Mouse (Mus musculus): ENCODE measurements around the gene Slco4a1.

The Slco4a1 gene

DNA sequence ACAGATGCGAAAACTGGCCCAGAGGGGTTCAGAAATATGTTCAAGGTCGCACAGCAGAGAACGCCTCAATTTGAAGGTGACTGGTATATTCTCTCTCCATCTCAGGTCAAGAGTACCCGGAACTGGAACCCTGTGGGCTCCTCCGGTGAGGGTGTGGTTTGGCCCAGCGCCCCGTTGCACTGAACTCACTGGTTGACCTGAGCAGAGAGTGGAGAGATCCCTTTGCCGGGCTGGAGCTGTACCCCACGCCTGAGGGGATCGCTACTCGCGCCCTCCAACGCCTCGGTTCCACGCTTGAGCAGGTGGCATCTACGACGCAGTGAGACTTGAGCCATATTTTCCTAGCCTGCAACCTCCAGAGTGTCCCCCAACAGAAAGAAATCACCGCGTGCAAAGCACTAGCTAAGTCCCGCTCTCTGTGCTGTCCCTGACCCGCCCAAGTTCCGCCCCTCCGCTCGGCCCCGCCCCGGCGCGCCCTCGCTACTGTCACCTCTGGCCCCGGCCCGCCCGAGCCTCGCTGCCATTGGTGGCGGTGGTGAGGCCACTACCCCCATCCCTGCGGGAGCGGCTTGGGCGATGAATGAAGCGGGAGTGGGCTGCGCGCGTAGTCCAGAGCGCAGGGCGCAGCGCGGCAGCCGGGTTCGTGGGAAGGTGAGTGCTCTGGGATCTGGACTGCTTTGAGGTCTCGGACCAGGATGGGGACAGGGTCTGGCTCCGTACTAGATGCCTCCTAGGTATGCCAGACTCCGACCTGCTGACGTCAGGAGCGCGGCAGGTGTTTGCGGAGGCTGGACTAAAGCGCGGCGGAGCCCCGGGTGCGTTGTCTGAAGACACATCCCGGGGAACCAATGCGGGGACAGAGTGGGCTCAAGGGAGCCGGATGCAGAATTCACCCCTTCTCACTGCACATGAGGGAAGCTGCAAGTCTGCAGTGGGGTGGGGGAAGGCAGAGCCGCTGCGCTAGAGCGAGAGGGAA is at the start of gene Slco4a1:
TSS of gene Slco4a1 (plus strand) at position 523 of the 976 bp plus-strand sequence.
- peak; percentile 68 to 84 for DNase-seq (ENCODE audit: low spot score in 2 of 2)

DNA sequence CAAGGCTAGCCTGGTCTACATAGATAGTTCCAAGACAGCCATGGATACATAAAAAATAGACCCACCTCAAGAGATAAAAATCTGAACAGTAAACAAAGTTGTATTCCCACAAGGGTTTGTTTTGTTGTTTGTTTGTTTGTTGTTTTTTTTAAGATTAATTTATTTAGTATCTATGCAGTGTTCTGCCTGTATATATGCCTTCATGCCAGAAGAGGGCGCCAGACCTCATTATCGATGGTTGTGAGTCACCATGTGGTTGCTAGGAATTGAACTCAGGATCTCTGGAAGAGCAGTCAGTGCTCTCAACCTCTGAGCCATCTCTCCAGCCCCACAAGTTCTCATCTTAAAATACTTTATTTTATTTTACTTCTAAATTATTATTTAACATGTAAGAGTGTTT is 47.6 kb upstream of the Slco4a1 start:
- no peak for DNase-seq (ENCODE audit: low spot score in 2 of 2)

DNA sequence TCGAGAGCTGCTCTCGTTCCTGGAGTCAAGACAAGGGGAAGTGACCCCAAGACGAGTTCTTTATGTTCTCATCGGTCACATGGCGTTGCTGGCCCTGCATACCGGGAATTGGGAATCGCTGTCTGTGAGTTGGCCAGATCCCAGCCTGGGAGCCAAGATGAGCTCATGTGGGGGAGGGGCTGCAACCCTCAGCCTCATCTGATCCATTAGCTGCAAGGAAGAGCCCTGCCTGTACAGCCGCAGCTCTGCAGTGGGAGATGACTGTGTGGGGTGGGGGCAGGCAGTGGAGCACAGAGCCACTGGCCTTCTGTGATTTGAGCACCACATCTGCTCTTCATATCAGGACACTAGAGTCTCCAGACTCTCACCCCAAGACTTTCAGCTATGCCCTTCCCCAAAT is 45.6 kb upstream of the Slco4a1 start:
- no peak for DNase-seq (ENCODE audit: low spot score in 2 of 2)

DNA sequence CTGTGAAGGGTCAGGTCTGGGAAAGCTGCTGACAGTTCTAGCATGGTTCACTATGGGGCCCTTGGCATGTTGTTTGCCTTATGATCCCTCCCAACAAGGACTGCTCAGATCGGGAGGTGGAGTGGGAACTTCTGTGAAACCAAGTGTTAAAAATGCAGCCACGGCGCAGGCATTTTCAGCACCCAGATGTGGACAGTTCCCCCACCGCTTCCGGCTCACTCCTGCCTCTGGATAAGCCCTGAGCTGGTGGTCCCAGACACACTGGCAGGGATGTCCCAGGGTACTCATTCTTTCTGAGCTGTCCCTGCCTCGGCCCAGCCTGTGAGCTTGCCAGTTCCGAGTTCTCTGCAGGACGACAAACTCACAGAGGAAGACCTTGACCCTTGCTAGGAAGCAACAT is 45.0 kb upstream of the Slco4a1 start:
- DNase-seq (ENCODE audit: low spot score in 2 of 2): no peak

DNA sequence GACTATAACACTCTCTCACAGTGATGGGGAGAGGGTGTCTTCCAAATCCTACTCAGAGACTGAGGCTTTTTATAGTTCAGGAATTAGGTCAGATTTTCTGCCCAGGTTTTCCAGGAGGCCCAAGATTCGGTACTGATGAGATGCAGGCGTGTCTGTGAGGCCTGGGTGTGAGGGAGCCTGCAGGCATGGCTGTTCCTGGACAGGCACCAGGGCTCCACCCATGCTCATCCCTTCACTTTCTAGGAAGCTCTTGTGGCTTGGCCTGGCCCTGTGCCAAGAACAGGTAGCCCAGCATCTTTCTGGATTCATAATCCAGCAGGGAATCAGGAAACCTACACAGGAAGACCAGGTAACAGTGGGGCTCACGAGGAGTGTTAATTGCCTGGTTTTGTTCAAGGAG is 40.4 kb upstream of the Slco4a1 start:
- DNase-seq (ENCODE audit: low spot score in 2 of 2): no peak

DNA sequence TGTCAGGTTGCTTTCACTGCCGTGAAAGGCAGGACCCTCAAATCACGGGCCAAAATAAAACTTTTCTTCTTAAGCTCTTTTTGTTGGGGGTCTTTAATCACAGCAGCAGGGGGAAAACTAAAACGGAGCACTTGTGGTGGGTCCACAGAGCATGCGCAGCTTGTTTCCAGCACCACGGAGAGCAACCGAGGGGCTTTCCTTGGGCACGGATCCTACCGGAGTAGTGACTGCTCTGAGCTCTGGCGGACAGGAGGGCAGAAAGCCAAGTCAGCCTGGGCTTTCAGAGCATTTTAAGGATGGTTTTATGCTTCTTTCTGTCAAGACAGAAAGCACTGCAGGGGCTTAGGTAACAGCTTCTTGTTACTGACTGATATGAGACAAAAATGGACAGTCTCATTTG is 38.3 kb upstream of the Slco4a1 start:
- DNase-seq (ENCODE audit: low spot score in 2 of 2): no peak

DNA sequence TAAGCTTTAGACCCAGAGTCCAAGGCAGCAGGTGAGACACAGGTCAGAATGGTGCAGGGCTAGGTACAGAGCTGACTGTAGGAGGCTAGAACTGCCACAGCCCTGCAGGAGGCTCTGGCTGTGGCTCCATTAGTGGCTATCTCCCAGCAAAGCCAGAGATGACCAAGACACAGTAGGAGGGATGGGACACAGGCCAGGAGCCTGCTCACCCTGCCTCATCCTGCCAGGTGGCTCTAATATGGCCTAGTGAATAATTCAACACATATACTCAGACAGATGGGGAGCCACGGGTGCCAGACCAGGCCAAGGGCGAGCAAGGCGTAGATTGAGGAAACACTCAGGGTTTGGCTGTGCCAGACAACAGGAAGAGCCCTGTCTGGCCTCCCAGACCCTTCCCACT is 35.4 kb upstream of the Slco4a1 start:
- no peak for DNase-seq (ENCODE audit: low spot score in 2 of 2)

DNA sequence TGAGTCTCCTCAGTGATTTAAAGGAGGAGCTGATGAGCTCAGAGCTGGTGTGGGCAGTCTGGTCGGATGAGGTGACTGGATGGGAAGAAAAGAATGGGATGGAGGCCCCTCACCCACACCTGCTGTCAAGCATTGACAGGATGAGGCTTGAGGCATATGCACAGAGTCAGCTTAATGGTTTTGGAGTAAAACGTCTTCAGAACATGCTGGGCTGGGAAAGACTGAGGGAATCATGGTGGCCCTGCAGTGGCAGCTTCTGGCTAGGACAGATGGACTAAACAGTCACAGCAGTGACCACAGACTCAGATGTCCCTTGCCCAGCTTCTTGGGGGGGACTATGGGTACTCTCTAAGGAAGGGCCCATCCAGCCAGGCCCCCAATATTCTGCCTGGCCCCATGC is 30.9 kb upstream of the Slco4a1 start:
- no peak for DNase-seq (ENCODE audit: low spot score in 2 of 2)

DNA sequence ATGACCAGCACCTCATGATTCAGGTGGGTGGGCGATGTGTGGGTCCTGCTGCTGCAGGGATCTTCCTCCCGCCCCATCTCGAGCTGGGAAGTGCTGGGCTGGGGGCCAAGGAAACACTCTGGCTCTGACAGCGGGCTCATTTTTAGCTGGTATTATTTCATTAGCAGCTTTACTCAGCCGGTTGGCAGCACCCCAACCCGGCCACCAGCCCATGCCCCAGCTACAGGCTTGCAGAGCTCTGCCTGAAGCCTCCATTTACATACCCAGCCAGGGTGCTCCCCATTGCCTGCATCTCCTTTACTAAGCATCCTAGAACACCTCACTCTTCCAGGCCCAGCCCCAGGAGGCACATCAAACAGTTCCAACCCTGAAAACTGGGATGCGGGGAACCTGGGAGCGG is 29.0 kb upstream of the Slco4a1 start:
- DNase-seq (ENCODE audit: low spot score in 2 of 2): no peak

DNA sequence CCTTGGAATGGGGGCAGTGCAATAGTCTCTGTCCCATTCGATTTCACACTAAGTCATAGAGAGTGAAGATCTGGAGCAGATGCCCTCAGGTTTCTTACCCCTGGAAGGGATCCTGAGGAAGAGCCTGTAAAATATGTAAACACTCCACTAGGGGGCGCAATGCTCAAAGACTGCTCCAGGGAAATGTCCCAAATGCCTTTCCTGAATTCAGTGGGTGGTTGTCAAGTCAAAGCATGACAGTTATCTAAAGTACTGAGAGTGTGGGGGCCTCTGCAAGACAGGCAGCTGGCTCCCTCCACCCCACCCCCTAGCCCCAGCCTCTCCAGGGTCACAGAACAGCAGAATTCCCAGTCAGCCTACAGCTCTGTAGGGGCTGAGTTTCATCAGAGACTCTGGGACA is 27.7 kb upstream of the Slco4a1 start:
- DNase-seq (ENCODE audit: low spot score in 2 of 2): no peak

DNA sequence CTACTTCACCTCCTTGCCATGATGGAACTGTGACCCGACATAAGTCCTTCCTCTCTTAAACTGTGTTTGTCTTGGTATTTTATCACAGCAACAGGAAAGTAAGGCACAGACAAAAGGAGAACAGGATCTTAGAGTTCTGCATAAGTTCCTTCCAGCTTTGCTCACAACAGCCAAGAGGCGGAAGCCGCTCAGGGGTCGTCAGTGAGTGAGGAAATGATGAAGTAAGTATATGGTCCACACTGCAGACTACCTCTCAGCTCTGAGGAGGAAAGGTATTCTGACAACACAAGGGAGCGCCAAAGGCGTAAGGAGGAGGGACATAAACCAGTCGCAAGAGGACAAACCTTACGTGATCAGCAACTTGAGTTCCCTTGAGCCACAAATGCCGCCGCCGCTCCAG is 25.4 kb upstream of the Slco4a1 start:
- no peak for DNase-seq (ENCODE audit: low spot score in 2 of 2)

DNA sequence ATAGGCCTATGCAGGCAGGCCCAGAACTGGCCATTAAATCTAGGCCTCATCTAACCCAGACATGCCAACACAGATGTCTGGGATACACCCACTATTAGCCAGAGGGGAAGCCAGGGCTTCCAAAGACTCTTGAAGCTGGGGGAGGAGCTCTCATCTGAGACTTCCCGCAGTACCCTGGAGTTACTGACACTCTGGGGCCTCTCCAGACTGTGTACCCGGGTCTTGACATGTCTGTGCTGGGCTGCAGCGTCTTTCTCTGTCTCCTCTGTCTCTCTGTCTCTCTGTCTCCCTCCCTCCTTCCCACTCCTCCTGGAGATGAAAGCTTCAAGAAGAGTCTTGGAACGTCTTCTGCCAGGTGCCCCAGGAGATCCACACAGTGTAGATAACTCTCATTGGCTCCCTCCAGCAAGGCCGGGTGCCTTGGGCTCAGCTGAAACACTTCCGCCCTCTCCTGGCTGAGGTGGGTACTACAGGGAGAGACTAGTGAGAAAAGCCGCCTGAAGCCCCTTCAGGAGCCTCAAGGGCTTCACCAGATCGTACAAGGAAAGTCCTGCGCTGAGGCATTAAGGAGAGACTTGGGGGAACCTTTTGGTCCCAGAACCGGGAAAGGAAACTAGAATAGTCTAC is 23.9 kb upstream of the Slco4a1 start:
- peak; percentile 38 to 63 for DNase-seq (ENCODE audit: low spot score in 2 of 2)

DNA sequence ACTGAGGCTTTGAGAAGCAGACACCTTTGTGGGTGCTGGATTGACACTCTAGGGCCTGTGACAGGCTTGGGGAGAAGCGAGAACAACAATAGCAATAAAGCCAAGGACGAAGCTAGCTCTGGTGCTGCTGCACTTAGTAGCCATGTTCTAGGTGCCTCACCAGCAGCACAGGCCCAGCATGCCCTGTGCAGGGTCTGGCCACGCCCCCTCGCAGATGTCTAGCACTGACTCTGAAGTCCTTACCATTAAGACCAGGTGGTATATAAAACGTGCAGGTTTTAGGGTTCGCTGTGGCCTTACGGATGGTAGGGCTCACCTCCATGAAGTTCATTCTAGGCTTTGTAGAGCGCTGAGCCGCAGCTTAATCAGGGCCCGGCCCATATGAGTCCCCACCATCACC is 23.3 kb upstream of the Slco4a1 start:
- no peak for DNase-seq (ENCODE audit: low spot score in 2 of 2)

DNA sequence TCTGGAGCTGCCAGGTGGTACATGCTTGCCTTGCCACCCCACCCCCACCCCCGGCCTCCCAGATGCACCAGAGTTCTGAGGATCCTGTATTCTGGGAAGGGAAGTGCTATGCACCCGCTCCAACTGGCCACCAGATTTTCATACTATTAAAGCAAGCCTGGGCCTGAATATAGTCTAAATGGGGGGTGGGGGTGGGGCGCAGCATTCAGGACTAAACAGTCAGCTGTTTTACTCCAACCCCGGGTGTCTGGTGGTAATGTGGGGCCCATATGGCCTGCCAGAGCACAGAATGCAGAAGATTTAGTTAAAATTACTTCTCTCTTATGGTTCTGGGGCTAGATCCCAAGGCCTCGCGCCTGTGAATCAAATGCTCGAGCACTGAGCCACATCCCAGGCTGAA is 22.7 kb upstream of the Slco4a1 start:
- DNase-seq (ENCODE audit: low spot score in 2 of 2): no peak

DNA sequence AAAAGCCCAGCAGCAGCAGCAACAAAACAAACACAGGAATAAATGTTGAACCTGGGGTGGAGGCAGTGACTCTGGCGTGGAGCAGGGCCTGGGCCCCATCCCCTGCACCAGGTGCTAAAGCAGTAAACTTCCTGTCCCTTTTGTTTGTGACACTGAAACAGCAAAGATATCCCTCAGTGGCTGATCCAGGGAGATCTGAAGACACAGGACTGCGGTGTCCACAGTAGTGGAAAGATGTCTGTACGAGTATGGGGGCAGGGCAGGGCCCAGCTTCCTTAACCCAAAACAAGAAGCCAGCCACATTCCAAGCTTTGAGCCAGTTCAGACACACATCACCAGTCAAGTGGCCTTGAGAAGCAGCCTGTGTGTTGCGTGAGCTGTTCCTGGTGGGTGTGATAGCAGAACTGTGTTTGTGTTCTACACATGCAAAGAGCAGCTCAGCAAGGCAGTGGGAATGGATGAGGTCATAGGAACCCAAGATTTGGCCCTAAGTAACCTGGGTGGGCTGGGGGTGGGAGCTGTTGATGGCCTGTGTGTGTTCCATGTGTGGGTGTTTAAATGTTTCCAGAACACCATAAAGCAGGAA is 20.6 kb upstream of the Slco4a1 start:
- no peak for DNase-seq (ENCODE audit: low spot score in 2 of 2)

DNA sequence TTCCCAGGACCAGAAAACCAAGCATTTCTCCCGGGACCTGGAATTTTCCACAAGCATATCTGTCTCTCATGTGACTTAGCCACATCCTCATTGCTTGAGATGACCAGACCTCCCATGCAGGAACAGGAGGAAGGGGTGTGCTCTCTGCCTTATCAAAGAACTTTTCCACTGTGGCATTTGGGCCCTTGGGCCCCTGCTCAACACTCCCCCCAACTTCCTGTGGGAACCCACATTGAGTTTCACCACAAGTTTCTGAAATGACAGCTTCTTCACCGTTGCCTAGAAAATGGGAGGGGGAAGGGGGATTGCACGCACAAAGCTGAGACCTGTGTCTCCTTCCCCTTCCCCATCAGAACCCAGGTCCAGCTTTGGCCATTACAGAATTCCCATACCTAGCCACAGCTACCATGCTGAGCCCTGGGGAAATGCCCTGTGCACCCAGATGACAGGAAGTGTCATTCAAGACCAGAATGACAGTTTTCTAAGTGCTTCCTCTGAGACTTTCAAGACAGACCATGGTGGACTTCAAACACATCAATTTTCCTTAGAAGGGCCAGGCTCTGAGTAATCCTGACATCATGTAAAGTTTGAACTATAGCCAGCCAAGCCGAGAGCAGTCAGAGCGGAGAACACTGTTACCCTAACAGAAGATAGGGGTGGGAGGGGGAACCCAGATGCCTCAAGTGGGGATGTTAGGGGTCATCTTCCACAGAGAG is 18.7 kb upstream of the Slco4a1 start:
- no peak for DNase-seq (ENCODE audit: low spot score in 2 of 2)

DNA sequence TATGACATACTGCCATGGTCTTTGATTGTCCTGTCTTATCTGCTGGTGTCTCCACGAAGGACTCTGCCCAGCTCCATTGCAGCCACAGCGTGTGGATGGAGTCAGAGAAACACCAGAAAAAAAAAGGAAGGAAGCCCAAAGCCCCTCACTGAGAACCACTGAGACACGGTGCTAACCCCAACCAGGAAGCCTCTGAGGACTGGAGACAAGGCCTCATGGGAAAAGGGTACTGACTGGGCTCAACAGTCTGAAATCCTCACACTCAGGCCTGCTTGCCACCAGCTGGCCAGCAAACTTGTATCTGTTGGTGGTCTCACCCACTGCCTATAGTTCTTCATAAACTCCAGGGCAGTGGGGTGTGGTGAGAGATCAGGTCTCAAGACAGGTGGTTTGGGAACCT is 16.3 kb upstream of the Slco4a1 start:
- DNase-seq (ENCODE audit: low spot score in 2 of 2): no peak

DNA sequence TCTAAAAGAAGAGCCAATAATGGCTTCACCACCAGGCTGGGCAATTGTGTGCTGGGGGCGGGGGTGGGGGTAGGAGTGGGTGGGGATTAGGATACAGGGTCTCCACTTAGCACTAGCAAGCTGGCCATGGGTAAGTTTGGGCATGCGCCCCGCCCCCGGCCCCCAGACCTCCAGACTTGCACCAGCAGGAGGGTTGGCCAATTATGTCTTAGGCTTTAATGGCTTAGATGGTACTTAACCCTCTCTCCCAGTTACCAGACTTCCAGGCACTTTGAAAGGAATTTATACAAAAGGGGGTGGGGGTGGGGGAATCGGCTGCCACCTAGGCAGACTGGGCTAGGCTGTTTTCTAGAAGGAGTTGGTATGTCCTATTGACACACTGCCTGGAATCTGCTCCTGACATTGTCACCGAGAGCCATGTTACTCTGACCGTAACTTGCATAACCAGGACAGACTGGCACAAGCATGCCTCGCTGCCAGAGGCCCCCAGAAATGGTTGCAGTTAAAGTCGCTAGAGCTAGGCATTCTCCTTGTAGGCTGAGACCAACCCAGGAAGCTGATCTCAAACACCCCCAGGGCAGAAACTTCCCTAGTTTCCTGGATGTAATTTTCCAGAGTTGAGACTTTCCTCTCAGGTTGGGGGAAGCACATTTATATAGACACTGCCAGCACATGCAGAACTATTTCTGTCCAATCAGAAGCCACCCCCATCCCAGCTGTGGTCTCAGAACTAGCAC is 15.3 kb upstream of the Slco4a1 start:
- DNase-seq (ENCODE audit: low spot score in 2 of 2): no peak

DNA sequence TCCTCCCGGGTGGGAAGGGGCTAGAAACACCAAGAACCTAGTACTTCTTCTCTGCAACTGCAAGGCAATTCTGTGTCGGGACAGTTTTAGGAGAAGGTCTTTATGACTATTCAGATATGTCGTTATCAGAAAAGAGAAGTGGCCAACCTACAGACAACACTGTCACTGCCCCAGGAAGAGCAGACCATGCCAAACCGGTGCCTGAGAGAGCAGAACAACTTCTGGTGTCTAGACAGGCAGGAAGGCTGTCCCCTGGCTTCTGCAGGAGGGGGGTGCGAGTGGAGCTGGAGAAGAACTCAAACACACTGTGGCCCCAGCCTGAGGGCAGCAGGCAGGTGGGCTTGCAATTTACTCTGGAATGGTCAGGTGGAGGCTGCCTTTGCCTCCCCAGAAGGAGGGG is 14.0 kb upstream of the Slco4a1 start:
- DNase-seq (ENCODE audit: low spot score in 2 of 2): no peak

DNA sequence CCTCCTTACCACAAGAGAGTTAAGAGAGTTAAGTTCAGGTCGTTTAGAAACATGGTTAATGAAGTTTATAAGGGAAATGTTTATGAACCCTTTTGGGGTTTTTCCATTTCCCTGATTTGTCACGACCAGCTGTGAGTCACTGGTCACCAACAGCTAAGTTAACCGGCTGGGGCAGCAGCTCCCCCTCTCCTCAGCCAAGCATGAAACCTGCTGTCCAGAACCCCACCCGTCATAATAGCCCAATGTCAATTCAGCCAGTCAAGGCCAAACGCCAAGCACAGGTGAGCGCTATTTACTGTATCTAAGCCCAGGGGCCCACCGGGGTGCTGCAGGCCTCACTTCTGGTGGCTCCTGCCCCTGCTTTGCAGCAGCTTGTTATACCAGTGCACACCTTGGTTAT is 12.2 kb upstream of the Slco4a1 start:
- DNase-seq (ENCODE audit: low spot score in 2 of 2): no peak

DNA sequence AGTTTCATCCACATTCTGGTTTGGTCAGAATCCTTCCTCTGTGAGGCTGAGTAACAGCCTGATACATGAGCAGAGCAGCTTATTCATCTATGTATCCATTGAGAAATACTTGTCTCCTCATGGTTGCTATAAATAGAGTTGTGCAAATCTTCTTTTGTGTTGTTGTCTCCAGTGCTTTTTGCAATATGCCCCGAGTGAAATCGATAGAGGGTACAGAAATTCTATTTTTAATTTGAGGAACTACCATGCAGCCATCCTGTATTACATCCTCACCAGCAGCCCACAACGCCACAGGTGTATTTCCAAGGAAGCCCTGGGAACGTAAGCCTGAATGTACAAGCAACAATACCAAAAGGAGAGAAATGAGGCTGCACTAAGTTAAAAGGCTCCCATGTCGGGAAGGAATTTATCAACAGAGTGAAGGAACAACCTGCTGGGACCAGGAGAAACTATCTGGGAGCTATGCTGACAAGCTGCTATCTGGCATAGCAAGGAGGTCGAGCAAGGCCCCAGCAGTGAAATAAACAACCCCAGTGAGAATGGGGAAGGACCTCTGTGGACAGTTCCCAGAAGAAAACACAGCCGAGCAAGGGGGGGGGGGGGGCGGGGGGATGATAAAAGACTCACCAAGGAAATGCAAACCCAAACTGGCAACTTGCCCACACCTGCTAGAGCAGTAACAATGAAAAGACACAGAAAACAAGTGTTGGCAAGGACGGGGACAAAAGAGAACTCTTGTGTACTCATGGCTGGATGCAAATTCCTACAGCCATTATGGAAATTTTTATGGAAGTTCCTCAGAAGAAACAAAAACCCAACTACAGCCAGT is 10.9 kb upstream of the Slco4a1 start:
- no peak for DNase-seq (ENCODE audit: low spot score in 2 of 2)
